Mouse (Mus musculus): Measurements from ENCODE around the gene Dlg2. TPM values are rescaled to one million over a fixed set of nuclear protein-coding genes. Genes with fewer than 3 reads are reported as not detected.

Dlg2 gene
- total and polyA plus RNA-seq, 3 experiments, result 0.49 to 0.68 TPM; not detected in 1

- no peak overlapping the region for H3K4me3 ChIP-seq (ENCODE audit: low read depth, low read length)
- ATAC-seq (ENCODE audit: extremely low read depth, insufficient number of reproducible peaks, low FRiP score, poor library complexity, severe bottlenecking) (no peak), DNase-seq (ENCODE audit: low spot score) (no peak)
- H3K27me3 ChIP-seq (ENCODE audit: insufficient read depth, low read length), result no peaks in the 10 kb centered on the region
- H3K9me3 ChIP-seq (replicated peaks), result no peaks in the 10 kb centered on the region
- no peaks in the 10 kb centered on the region for H3K4me1 ChIP-seq (ENCODE audit: insufficient read depth, low read depth, low read length)
- TF ChIP-seq TAL1 (conservative IDR thresholded peaks at IDR 0.05; ENCODE audit: low read depth, low read length) (no peak), GATA2 (IDR thresholded peaks at IDR 0.05; ENCODE audit: borderline replicate concordance, low read depth, low read length) (no peak), CTCF (IDR thresholded peaks at IDR 0.05; ENCODE audit: low read depth, low read length) (no peak), GATA1 (IDR thresholded peaks at IDR 0.05; ENCODE audit: borderline replicate concordance, low read length) (no peak)
- no peaks in the 10 kb centered on the region for H3K36me3 ChIP-seq (replicated peaks)
Observed at GRCm38 (mm10) chr7:92034256-92034655, 1557.8 kb downstream of the Dlg2 start.

GRCm38 (mm10) chr7:92040187-92040586 is 1563.7 kb downstream of the Dlg2 start:
- no peaks in the 10 kb centered on the region for H3K4me1 ChIP-seq (ENCODE audit: insufficient read depth, low read depth, low read length)
- DNase-seq (ENCODE audit: low spot score), result no peak
- ATAC-seq (ENCODE audit: extremely low read depth, insufficient number of reproducible peaks, low FRiP score, poor library complexity, severe bottlenecking), result no peak

GRCm38 (mm10) chr7:92040785-92041411 is 1564.4 kb downstream of the Dlg2 start:
- Histone ChIP-seq H3K27me3 (ENCODE audit: insufficient read depth, low read length) (no peaks in the 10 kb centered on the region), H3K9me3 (replicated peaks) (no peaks in the 10 kb centered on the region), H3K36me3 (replicated peaks) (no peaks in the 10 kb centered on the region), H3K4me3 (ENCODE audit: low read depth, low read length) (no peak overlapping the region), H3K4me1 (ENCODE audit: insufficient read depth, low read depth, low read length) (no peaks in the 10 kb centered on the region)
- no peak for DNase-seq (ENCODE audit: low spot score)
- TF ChIP-seq GATA1 (IDR thresholded peaks at IDR 0.05; ENCODE audit: borderline replicate concordance, low read length) (no peak), GATA2 (IDR thresholded peaks at IDR 0.05; ENCODE audit: borderline replicate concordance, low read depth, low read length) (no peak), CTCF (IDR thresholded peaks at IDR 0.05; ENCODE audit: low read depth, low read length) (no peak), POLR2AphosphoS5 (IDR thresholded peaks at IDR 0.05; ENCODE audit: insufficient replicate concordance, low read depth, low read length) (no peak), TAL1 (conservative IDR thresholded peaks at IDR 0.05; ENCODE audit: low read depth, low read length) (no peak)
- ATAC-seq (ENCODE audit: extremely low read depth, insufficient number of reproducible peaks, low FRiP score, poor library complexity, severe bottlenecking), result no peak

More at GRCm38 (mm10) chr7:92040187-92040586, 1563.7 kb downstream of the Dlg2 start:
- no peaks in the 10 kb centered on the region for H3K36me3 ChIP-seq (replicated peaks)
- no peaks in the 10 kb centered on the region for H3K9me3 ChIP-seq (replicated peaks)
- H3K27me3 ChIP-seq (ENCODE audit: insufficient read depth, low read length), result no peaks in the 10 kb centered on the region
- TF ChIP-seq GATA1 (IDR thresholded peaks at IDR 0.05; ENCODE audit: borderline replicate concordance, low read length) (no peak), POLR2AphosphoS5 (IDR thresholded peaks at IDR 0.05; ENCODE audit: insufficient replicate concordance, low read depth, low read length) (no peak), GATA2 (IDR thresholded peaks at IDR 0.05; ENCODE audit: borderline replicate concordance, low read depth, low read length) (no peak), TAL1 (conservative IDR thresholded peaks at IDR 0.05; ENCODE audit: low read depth, low read length) (no peak), CTCF (IDR thresholded peaks at IDR 0.05; ENCODE audit: low read depth, low read length) (no peak)
- no peak overlapping the region for H3K4me3 ChIP-seq (ENCODE audit: low read depth, low read length)

- Histone ChIP-seq H3K36me3 (replicated peaks) (no peaks in the 10 kb centered on the region), H3K4me3 (ENCODE audit: low read depth, low read length) (no peak overlapping the region), H3K4me1 (ENCODE audit: insufficient read depth, low read depth, low read length) (no peaks in the 10 kb centered on the region), H3K9me3 (replicated peaks) (no peaks in the 10 kb centered on the region), H3K27me3 (ENCODE audit: insufficient read depth, low read length) (no peaks in the 10 kb centered on the region)
- ATAC-seq (ENCODE audit: extremely low read depth, insufficient number of reproducible peaks, low FRiP score, poor library complexity, severe bottlenecking) (no peak), DNase-seq (ENCODE audit: low spot score) (no peak)
- TF ChIP-seq GATA1 (IDR thresholded peaks at IDR 0.05; ENCODE audit: borderline replicate concordance, low read length), result no peak
- no peak for TF ChIP-seq TAL1 (conservative IDR thresholded peaks at IDR 0.05; ENCODE audit: low read depth, low read length)
- no peak for TF ChIP-seq GATA2 (IDR thresholded peaks at IDR 0.05; ENCODE audit: borderline replicate concordance, low read depth, low read length)
- TF ChIP-seq POLR2AphosphoS5 (IDR thresholded peaks at IDR 0.05; ENCODE audit: insufficient replicate concordance, low read depth, low read length), result no peak
- no peak for TF ChIP-seq CTCF (IDR thresholded peaks at IDR 0.05; ENCODE audit: low read depth, low read length)
Observed at GRCm38 (mm10) chr7:92044966-92045365, 1568.5 kb downstream of the Dlg2 start.

- H3K36me3 ChIP-seq (replicated peaks), result no peaks in the 10 kb centered on the region
- DNase-seq (ENCODE audit: low spot score) (no peak), ATAC-seq (ENCODE audit: extremely low read depth, insufficient number of reproducible peaks, low FRiP score, poor library complexity, severe bottlenecking) (no peak)
- no peak overlapping the region for H3K4me3 ChIP-seq (ENCODE audit: low read depth, low read length)
- TF ChIP-seq GATA2 (IDR thresholded peaks at IDR 0.05; ENCODE audit: borderline replicate concordance, low read depth, low read length), result no peak
- TF ChIP-seq CTCF (IDR thresholded peaks at IDR 0.05; ENCODE audit: low read depth, low read length), result no peak
- TF ChIP-seq GATA1 (IDR thresholded peaks at IDR 0.05; ENCODE audit: borderline replicate concordance, low read length), result no peak
- TF ChIP-seq POLR2AphosphoS5 (IDR thresholded peaks at IDR 0.05; ENCODE audit: insufficient replicate concordance, low read depth, low read length), result no peak
- no peak for TF ChIP-seq TAL1 (conservative IDR thresholded peaks at IDR 0.05; ENCODE audit: low read depth, low read length)
- H3K4me1 ChIP-seq (ENCODE audit: insufficient read depth, low read depth, low read length), result no peaks in the 10 kb centered on the region
- no peaks in the 10 kb centered on the region for H3K27me3 ChIP-seq (ENCODE audit: insufficient read depth, low read length)
- no peaks in the 10 kb centered on the region for H3K9me3 ChIP-seq (replicated peaks)
Observed at GRCm38 (mm10) chr7:92047271-92047670, 1570.8 kb downstream of the Dlg2 start.

GRCm38 (mm10) chr7:92048876-92049275 is 1572.4 kb downstream of the Dlg2 start:
- Histone ChIP-seq H3K27me3 (ENCODE audit: insufficient read depth, low read length) (no peaks in the 10 kb centered on the region), H3K36me3 (replicated peaks) (no peaks in the 10 kb centered on the region), H3K4me3 (ENCODE audit: low read depth, low read length) (no peak overlapping the region), H3K4me1 (ENCODE audit: insufficient read depth, low read depth, low read length) (no peaks in the 10 kb centered on the region), H3K9me3 (replicated peaks) (no peaks in the 10 kb centered on the region)
- no peak for ATAC-seq (ENCODE audit: extremely low read depth, insufficient number of reproducible peaks, low FRiP score, poor library complexity, severe bottlenecking)
- TF ChIP-seq CTCF (IDR thresholded peaks at IDR 0.05; ENCODE audit: low read depth, low read length), result no peak
- no peak for TF ChIP-seq GATA2 (IDR thresholded peaks at IDR 0.05; ENCODE audit: borderline replicate concordance, low read depth, low read length)
- TF ChIP-seq TAL1 (conservative IDR thresholded peaks at IDR 0.05; ENCODE audit: low read depth, low read length), result no peak
- TF ChIP-seq POLR2AphosphoS5 (IDR thresholded peaks at IDR 0.05; ENCODE audit: insufficient replicate concordance, low read depth, low read length), result no peak
- TF ChIP-seq GATA1 (IDR thresholded peaks at IDR 0.05; ENCODE audit: borderline replicate concordance, low read length), result no peak
- DNase-seq (ENCODE audit: low spot score), result no peak

Measured in G1E (cell line).